Mouse (Mus musculus) kidney, postnatal 10 days (tissue): ENCODE data around the gene Rps10.

ENCODE experiments used
- DNase-seq: peaks from one replicate; pipeline ENCODE4 v3.0.0; 2021; ENCODE audit warnings: mixed read lengths

Gene Rps10

DNA sequence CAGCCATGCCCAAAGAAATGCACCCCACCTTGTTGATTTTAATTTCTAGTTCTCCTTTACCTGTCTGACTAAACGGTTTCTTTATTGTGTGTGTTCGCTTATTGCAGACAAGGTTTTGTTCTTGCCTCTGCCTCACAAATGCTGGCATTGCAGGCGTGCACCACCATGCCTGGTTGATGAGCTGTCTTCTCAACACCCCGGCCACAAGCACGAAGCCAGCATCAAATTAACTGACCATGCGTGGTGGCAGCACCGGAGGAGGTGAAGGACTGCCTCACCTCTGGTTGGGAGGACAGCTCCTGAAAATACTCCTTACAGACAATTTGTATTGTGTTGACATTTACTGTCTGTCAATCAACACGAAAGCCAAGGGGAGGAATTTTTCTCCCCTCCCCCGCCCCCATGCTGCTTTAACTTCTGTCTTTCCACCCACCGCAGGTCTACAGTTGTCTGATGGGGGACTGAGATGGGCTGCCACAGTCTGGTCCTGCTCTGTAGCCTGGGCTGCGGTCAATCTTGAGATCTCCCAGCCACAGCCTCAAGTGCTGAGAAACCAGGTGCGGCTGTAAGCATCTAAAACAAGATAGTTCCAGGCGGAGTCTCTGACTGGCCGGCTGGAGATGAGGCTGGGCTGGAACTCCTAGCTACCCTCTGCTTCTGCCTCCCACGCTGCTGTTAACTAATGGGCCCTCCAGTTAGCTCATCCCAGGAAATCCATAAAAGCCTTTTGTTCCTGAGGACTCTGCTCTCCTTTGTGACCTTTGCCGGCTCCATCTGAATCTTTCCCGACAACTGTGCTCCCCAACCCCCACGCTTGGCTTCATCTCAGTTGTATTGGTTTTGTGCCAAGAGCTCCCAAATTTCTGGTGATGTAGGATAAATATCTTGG is at the start of gene Rps10:
Rps10 (minus strand) TSS at position 538 of the 889 bp plus-strand sequence.
- no peak for DNase-seq

- DNase-seq: no peak
Measured at GRCm38 (mm10) chr17:27685550-27685913, 49.1 kb upstream of the Rps10 start.

DNA sequence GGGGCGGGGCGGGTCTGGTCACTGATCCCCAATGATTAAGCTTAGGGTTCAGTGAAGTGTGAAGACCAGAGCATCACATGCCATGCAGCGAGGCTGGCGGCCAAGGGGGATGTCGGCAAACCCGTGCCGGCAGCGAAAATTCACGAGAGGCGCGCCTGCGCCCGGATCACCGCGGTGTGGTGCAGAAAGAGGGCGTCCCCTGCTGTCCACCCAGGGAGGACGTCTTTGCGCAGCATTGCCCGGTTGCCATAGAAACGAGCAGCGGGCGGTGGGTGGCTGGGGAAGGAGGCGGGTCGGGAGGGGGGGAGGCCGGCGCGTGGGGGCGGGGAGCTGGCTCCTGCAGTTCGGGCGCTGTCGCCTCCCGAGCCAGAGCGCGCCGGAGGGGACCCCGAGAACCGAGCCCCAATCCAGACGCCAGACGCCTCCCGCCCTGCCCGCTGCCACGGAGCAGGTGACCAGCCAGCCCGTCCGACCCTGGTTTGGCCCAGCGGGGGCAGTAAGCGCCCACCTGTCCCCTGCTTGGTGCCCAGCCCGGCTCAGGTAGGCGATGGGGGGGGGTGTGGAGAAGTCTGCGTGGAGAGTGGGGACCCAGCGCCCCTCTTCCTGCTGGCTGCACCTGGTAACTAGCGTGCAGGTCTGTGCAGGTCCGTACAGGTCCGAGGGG is 48.5 kb upstream of the Rps10 start:
- DNase-seq: peak; percentile 74

- no peak for DNase-seq
Measured at GRCm38 (mm10) chr17:27678924-27679813, 42.7 kb upstream of the Rps10 start.

GRCm38 (mm10) chr17:27677756-27678155 is 41.3 kb upstream of the Rps10 start:
- no peak for DNase-seq

DNA sequence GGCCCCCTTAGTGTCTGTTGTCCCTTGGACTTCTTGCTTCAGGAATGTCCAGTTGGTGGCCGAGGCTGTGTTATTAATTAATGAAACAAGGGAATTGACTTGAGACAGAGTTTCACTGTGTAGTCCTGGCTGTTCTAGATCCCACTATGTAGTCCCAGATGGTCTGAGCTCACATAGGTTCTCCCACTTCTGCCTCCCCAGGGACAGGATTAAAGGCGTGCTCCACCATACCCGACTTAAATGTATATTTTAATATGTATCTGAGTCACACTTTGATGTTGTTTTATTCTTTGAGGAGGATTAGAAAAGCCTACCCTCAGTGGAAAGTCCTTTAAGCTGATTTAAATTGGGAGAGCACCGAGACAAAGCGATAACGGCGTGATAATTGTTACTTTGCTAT is 39.8 kb upstream of the Rps10 start:
- DNase-seq: no peak

DNA sequence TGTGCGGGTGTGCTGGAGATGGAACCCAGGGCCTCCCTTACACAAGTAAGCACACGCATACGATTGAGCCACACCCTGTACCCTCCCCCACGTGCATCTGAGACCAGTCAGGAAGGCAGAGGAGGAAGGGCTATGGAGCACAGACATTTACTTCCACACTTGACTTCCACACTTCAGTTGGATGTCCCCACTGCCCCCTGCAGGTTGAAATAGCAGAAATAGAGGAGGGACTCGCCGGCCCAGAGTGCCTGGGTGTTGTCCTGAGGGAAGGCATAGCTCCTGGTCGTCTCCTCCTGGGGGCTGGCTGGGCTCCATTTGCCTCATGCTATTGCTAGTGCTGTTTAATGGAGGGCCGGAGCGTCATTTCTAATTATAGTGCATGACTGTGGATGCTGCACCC is 39.0 kb upstream of the Rps10 start:
- no peak for DNase-seq

GRCm38 (mm10) chr17:27673945-27674344 is 37.5 kb upstream of the Rps10 start:
- DNase-seq: no peak

DNA sequence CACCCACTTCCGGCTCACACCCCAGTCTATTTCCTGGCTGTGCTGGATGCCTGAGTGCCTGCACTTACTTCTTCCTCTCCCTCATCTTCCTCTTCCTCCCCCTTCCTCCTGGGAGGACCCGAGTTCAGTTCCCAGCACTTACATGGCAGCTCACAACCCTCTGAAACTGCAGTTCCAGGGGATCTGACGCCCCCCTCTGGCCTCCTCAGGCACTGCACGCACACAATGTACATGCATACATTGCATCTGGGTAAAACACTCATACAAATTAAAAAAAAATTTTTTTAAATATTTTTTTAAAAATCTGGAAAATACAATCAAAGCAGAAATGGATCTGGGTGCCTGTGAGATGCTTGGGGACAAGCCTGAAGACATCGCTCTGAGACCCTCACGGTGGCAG is 35.3 kb upstream of the Rps10 start:
- no peak for DNase-seq

DNA sequence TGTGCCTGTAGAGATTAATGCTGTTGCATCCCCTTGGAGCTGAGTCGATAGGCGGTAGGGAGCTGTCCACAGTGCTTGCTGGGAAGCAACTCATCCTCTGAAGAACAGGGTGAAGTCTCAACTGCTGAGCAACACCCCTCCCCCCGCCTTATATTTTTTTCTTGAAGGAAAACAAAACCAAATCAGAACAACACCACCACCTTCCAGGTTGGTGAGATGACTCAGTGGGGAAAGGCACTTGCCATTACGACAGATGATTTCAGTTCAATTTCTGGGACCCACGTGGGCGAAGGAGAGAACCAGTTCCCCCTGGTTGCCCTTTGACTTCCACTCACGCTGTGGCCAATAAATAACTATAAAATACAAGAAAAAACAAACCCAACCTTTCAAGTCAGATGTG is 22.3 kb upstream of the Rps10 start:
- DNase-seq: no peak

- DNase-seq: no peak
Measured at GRCm38 (mm10) chr17:27657123-27657522, 20.7 kb upstream of the Rps10 start.

GRCm38 (mm10) chr17:27656414-27656813 is 19.9 kb upstream of the Rps10 start:
- no peak for DNase-seq

- no peak for DNase-seq
Measured at GRCm38 (mm10) chr17:27656011-27656399, 19.5 kb upstream of the Rps10 start.

DNA sequence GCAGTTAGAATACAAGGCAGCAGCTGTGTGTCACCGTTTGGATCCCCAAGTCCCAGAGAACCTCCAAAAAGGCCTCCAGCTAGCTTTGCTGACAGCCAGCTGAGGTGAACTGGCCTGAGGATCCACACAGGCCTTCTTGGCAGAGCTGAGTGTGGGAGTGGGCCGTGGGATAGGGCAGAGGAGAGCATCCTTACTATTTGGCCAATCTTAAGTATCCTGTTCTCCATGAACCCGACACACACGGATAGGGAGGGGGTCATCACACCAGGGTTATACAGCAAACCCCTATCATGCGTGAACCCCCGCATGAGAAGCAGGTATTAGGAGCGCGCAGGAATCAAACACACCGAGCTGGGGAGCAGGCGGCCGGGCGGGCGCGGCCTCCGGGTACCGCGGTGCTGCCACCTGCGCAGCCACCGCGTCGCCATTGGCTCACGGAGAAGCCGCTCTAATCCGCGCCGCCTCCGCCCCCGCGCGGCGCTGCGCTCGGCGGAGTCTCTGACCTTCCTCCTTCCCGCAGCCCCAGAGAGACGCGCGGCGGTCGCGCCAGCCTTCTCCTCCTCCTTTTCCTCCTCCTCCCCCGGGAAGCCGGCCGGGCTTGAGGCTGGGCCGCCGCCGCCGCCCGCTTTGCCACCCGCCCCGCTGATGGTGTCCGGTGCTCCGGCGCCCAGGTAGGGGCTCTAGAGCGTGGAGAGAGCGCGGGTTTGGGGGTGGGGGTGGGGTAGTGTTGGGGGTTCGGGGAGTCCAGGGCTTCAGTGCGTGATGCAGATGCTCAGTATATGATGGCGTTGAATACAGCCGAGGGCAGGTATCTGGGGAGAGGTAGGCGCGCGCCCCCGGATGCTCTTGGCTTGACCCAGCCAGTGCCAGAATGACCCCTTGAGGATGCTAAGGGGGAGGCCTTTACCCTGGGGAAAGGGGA is 18.9 kb upstream of the Rps10 start, which contains the start of gene Pacsin1:
Pacsin1 (plus strand) TSS at position 421 of the 922 bp plus-strand sequence.
- DNase-seq: peak; percentile 51

DNA sequence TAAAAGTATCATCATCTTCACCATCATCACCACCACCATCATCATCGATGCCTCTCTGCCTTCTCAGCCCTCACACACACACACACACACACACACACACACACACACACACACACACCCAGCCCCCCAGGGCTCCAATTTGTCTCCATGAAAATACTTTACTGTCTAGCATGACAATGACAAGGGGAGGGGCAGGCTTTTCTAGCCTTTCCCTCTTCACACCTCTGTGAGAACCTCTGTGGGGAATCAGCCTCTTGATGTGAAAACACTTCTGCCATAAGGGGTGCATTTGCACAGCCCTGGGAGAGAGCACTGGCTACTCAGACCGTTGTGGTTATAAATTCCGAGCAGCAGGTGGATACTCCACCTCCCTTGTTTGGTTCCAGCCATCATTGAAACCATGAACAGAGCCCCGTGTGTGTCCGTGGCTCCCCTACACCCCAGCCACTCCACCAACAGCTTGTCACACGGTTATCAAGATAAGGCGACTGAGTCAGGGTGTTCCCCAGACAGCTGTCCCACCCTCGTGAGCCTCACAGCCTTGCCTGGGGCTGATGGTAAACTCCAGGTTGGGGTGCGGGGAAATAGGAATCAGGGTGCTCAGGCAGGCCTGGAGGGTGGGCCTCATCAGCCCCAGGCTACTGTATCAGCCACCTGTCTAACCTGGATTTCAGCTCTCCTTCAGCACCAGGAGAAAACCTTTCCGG is 16.9 kb upstream of the Rps10 start:
- DNase-seq: no peak

DNA sequence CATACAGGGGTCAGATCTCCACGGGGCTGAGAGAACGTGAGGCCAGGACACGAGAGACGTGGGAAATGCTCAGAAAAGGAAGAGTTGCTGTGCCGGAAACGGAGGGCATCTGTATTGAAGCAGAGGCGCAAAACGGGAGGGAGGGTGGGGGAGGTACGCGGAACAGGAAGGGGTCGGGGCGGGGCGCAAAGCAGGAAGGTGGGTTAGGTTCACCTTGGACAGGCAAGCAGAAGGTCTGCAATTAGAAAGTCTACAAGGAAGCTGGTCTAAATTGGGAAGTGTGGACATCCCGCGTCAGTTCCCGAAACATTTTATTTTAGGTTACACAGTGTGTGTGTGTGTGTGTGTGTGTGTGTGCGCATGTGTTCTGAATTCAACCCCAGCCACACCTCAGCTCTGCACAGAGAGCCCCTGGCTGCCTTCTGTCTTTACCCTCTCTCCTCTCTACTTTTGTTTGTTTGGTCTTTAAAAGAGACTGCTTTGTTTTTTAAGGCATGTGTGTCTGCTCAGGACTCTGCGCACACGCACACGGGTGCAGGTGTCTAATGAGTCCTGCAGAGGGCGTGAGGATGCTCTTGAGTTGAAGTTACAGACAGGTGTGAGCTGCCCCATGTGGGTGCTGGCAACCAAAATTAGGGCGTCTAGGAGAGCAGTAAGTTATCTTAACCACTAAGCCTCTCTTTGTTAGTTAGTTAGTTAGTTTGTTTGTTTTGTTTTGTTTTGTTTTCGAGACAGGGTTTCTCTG is 15.7 kb upstream of the Rps10 start:
- no peak for DNase-seq

- DNase-seq: peak; percentile 55
Measured at GRCm38 (mm10) chr17:27650586-27650985, 14.1 kb upstream of the Rps10 start.

- peak; percentile 70 for DNase-seq
Measured at GRCm38 (mm10) chr17:27650160-27650559, 13.7 kb upstream of the Rps10 start.

- no peak for DNase-seq
Measured at GRCm38 (mm10) chr17:27645807-27646206, 9.3 kb upstream of the Rps10 start.

GRCm38 (mm10) chr17:27644572-27644971 is 8.1 kb upstream of the Rps10 start:
- no peak for DNase-seq

DNA sequence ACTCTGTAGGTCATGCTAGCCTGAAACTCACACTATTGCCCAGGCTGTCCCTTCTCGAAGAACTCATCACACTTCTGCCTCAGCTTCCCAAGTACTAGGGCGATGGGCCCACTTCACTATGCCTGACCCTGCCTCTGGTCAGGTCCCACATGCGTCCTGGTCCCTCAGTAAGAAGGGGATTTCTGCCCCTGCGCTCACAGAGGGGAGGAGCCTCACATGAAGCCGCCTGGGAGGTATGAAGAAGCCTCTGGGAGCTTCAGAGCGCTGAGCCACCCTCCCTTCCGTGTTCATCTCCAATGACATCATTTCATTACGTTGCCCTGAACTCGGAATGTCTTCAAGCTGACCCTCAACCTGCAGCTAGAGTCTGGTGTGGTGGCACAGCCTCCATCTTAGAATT is 7.3 kb upstream of the Rps10 start:
- no peak for DNase-seq
